Mouse (Mus musculus) ES-E14 (cell line): Measurements from ENCODE around the gene Col6a3. TPM values are rescaled to one million over a fixed set of nuclear protein-coding genes. Genes with fewer than 3 reads are reported as not detected.

Source experiments
- DNase-seq: peaks from one replicate; pipeline ENCODE4 v3.0.0-alpha.2; 2013; ENCODE audit warnings: low read depth, low spot score
- H3K27ac ChIP-seq: 2 replicates; pipeline ENCODE4 v1.5.1; 2012; ENCODE audit warnings: low read depth, mild to moderate bottlenecking, low read length, moderate library complexity, mixed read lengths; ENCODE audit not compliant: poor library complexity, insufficient read depth, severe bottlenecking
- H3K36me3 ChIP-seq: 2 replicates; pipeline ENCODE4 v1.6.1; 2012; ENCODE audit warnings: mild to moderate bottlenecking, low read length, moderate library complexity, mixed read lengths; ENCODE audit not compliant: control insufficient read depth, poor library complexity, insufficient read depth, severe bottlenecking
- H3K4me1 ChIP-seq, 2 experiments: fragments of 150-350 bp in 1 of 2; sonication (generic) in 1 of 2; 2 replicates each; pipeline ENCODE4 v1.6.1; 2012; ENCODE audit warnings: low read length in 2 of 2, mild to moderate bottlenecking in 1 of 2, mixed read lengths in 1 of 2; ENCODE audit not compliant: control insufficient read depth in 2 of 2, insufficient read depth in 2 of 2, poor library complexity in 1 of 2
- H3K4me3 ChIP-seq, 2 experiments: fragments of 150-350 bp in 1 of 2; sonication (generic) in 1 of 2; 2 replicates each; pipeline ENCODE4 v1.5.1; 2012; ENCODE audit warnings: low read length in 2 of 2, low read depth in 1 of 2, mild to moderate bottlenecking in 1 of 2, mixed read lengths in 1 of 2; ENCODE audit not compliant: insufficient read depth in 1 of 2, poor library complexity in 1 of 2, severe bottlenecking in 1 of 2
- H3K9ac ChIP-seq: 2 replicates; pipeline ENCODE4 v1.6.1; 2012; ENCODE audit warnings: low read depth, mild to moderate bottlenecking, low read length, mixed read lengths; ENCODE audit not compliant: poor library complexity, insufficient read depth, severe bottlenecking
- H3K9me3 ChIP-seq: fragments of 150-350 bp; sonication (generic); 2 replicates; pipeline ENCODE4 v1.6.1; 2012; ENCODE audit warnings: low read depth, mild to moderate bottlenecking, low read length; ENCODE audit not compliant: control insufficient read depth, insufficient read depth
- CHD2 ChIP-seq: IDR thresholded peaks from 2 replicates; pipeline ENCODE4 v1.6.1; 2014; ENCODE audit warnings: mild to moderate bottlenecking, low read depth, low read length, inconsistent platforms
- HCFC1 ChIP-seq: IDR thresholded peaks from 2 replicates; pipeline ENCODE4 v1.6.1; 2012; ENCODE audit warnings: low read length, inconsistent platforms, borderline replicate concordance; ENCODE audit not compliant: insufficient read depth
- MAFK ChIP-seq: IDR thresholded peaks from 2 replicates; pipeline ENCODE4 v1.6.1; 2014; ENCODE audit warnings: mild to moderate bottlenecking, low read depth, low read length, inconsistent platforms; ENCODE audit not compliant: insufficient read depth
- ZC3H11A ChIP-seq: IDR thresholded peaks from 2 replicates; pipeline ENCODE4 v1.6.1; 2012; ENCODE audit warnings: low read depth, mild to moderate bottlenecking, inconsistent platforms, low read length, borderline replicate concordance
- ZNF384 ChIP-seq: IDR thresholded peaks from 2 replicates; pipeline ENCODE4 v1.6.1; 2012; ENCODE audit warnings: low read depth, low read length, inconsistent platforms
- in situ Hi-C, 2 experiments: fragments of 600-800 bp; cut with MboI; formaldehyde crosslinking; loops; one replicate each; pipeline ENCODE4 v1.15.1; 2025; ENCODE audit warnings: low sequenced_read_pairs in 2 of 2, inconsistent platforms in 1 of 2; ENCODE audit not compliant: unreplicated experiment in 2 of 2
- total RNA-seq: library from RNA; depleted of rRNA; stranded (reverse); fragments of 300-350 nt; gene quantifications from 2 replicates; pipeline ENCODE4 v1.2.3, GENCODE M21; 2012

Gene Col6a3
- total RNA-seq, 1 experiment: 0.89 TPM

DNA sequence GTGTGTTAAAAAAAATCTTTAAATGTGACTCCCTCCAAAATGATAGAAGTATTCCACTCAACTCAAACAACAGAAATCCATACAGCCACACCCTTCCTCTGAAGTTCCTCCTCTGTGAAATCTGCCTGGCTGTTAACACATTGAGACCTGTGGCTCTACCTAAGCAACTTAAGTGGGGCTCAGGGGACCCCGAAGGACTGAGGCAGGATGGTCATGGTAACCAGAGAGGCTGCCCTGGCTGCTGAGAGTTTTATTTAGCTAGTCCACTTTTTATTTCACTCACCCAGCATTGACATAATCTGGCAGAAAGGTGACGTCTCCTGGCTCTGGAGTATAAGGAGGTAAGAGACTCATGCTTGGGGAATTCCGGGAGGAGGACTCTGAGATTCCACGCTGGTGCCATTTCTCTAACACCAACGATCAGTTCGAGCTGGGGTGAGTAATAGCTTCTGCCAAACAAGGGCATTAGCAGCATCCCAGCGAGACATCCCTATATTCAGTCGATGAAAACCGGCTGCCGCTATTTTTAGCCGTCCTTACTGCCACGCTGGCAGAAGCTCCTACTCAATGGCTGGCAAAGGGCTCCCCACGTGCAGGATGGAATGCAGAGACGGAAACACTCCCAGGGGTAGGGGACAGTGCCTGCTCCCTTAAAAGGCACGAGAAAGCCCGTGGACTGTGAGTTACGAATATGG, 89.8 kb downstream of the Col6a3 start:
- Histone ChIP-seq H3K4me3 (no peak overlapping the region), H3K9me3 (no peaks in the 10 kb centered on the region), H3K9ac (no peak overlapping the region), H3K36me3 (no peaks in the 10 kb centered on the region), H3K27ac (no peak overlapping the region), H3K4me1 (no peaks in the 10 kb centered on the region)
- in situ Hi-C loops: no loop called here
- no peak for DNase-seq
- TF ChIP-seq MAFK: no peak
- no peak for TF ChIP-seq ZC3H11A
- no peak for TF ChIP-seq HCFC1
- no peak for TF ChIP-seq CHD2
- TF ChIP-seq ZNF384: no peak

DNA sequence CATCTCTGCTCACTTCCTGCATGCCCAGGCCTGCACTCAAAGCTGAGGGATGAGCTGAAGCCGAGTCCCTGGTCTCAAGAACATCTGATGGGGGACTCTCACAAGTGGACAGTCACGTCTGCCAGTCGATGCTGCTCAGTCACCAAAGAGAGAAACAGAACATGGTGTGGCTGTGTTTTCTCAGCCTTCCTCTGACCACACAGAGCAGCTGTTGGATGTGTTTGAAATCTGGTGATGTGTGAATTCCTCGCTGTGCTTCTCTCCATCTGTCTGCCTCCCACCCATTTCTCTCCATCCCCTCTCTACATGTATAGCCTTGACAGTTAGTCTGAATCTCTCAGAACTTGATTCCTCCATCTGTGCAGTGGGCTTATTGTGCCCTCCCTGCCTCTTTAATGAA, 92.5 kb downstream of the Col6a3 start:
- Histone ChIP-seq H3K36me3 (no peaks in the 10 kb centered on the region), H3K9ac (no peak overlapping the region), H3K9me3 (no peaks in the 10 kb centered on the region), H3K4me3 (no peak overlapping the region), H3K27ac (no peak overlapping the region), H3K4me1 (no peaks in the 10 kb centered on the region)
- TF ChIP-seq ZC3H11A (no peak), ZNF384 (no peak), CHD2 (no peak), MAFK (no peak), HCFC1 (no peak)
- in situ Hi-C loops: no loop called here
- no peak for DNase-seq

DNA sequence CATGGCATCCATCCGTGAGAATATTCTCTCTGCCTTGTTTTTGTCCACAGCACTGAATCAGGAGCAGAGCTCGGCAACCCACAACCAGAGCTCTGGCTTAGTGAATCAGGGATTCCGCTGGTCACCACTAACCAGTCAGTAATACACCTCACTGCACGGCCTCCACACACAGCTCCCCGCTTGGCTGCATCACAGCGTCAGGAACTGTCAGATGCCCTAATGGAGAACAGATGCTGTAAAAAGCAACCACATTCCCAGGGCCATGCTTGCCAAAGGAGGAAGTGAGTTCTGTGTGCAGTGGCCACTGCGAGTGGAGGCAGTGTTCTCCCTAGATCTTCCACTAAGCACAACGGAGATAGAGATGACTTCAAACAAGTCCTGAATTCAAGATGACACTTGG, 93.6 kb downstream of the Col6a3 start:
- Histone ChIP-seq H3K27ac (no peak overlapping the region), H3K4me1 (no peaks in the 10 kb centered on the region), H3K36me3 (no peaks in the 10 kb centered on the region), H3K9ac (no peak overlapping the region), H3K4me3 (no peak overlapping the region), H3K9me3 (no peaks in the 10 kb centered on the region)
- no peak for DNase-seq
- in situ Hi-C loops: no loop called here
- TF ChIP-seq ZC3H11A (no peak), ZNF384 (no peak), MAFK (no peak), CHD2 (no peak), HCFC1 (no peak)

DNA sequence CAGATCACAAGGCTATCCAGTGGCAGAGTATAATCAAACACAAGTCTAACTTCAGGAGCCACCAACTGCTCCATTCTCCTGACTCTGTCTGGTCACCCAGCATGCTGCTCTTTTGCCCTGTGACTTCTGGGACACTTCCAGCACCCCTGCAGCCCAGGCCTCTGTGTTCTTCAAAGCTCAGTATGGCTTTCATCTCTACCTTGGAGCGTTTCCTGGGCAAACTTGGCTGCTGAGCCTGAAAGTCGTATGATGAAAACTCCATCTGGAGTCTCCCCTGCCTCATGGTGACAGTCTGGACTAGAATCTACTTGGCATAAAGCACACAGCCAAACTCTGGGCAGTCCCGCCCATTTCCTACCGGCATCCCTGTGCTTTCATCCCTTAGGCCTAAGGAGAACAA, 95.2 kb downstream of the Col6a3 start:
- in situ Hi-C loops: no loop called here
- no peak for TF ChIP-seq HCFC1
- no peak for TF ChIP-seq ZC3H11A
- TF ChIP-seq MAFK: no peak
- TF ChIP-seq ZNF384: no peak
- no peak for TF ChIP-seq CHD2
- no peak for DNase-seq
- Histone ChIP-seq H3K27ac (no peak overlapping the region), H3K4me3 (no peak overlapping the region), H3K9me3 (no peaks in the 10 kb centered on the region), H3K36me3 (no peaks in the 10 kb centered on the region), H3K4me1 (no peaks in the 10 kb centered on the region; a peak in 1 of 4 replicates), H3K9ac (no peak overlapping the region)

DNA sequence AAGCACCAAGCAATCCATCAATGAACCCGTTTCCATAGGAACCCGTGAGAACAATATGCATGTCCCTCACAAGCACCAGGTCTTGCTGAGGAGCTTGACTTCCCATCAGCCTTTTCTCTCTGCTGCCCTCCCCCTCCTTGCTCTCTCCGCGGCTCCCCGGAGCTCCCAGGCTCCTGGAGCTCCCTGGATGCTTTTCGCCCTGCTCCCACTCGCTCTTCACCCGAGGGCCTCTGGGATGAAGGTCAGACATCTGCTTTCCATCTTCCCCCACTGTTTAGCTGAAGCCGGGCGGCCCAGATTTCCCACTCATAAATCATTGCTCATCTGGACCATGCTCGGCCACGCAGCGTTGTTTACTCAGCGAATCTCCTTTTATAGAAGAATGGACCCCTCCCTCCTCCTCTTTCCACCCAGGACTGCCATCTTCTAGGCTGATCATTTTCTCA, 99.8 kb downstream of the Col6a3 start:
- no peak overlapping the region for H3K4me3 ChIP-seq
- H3K36me3 ChIP-seq: no peaks in the 10 kb centered on the region
- in situ Hi-C loops: no loop called here
- TF ChIP-seq ZC3H11A (no peak), ZNF384 (no peak)
- no peaks in the 10 kb centered on the region for H3K9me3 ChIP-seq
- H3K27ac ChIP-seq: no peak overlapping the region
- DNase-seq: no peak
- H3K4me1 ChIP-seq: no peaks in the 10 kb centered on the region; a peak in 1 of 4 replicates
- H3K9ac ChIP-seq: no peak overlapping the region
